Mouse (Mus musculus) heart, postnatal 0 days (tissue): ENCODE results near the gene Mtfp1. TPM values are rescaled to one million over a fixed set of nuclear protein-coding genes. Genes with fewer than 3 reads are reported as not detected.

Experiments
- ATAC-seq: fragments of 200-750 bp; cut with Nextera tagmentation; 2 replicates; pipeline ENCODE4 v1.8.0; 2017; ENCODE audit warnings: low read depth, moderate number of reproducible peaks, moderate library complexity; ENCODE audit not compliant: insufficient read depth
- DNase-seq: peaks from one replicate; pipeline ENCODE4 v3.0.0-alpha.2; 2016; ENCODE audit warnings: low spot score
- H3K27ac ChIP-seq: fragments of 300-500 bp; sonication (generic); 2 replicates; pipeline ENCODE4 v1.5.1; 2014; ENCODE audit warnings: low read depth, mild to moderate bottlenecking
- H3K27me3 ChIP-seq: fragments of 300-500 bp; sonication (generic); 2 replicates; pipeline ENCODE4 v1.6.1; 2014; ENCODE audit warnings: low read length, mixed read lengths; ENCODE audit not compliant: control insufficient read depth, insufficient read depth
- H3K36me3 ChIP-seq: fragments of 300-500 bp; sonication (generic); replicated peaks from 2 replicates; pipeline ENCODE4 v1.6.1; 2014; ENCODE audit warnings: low read length, mixed read lengths; ENCODE audit not compliant: control insufficient read depth, insufficient read depth
- H3K4me1 ChIP-seq: fragments of 300-500 bp; sonication (generic); 2 replicates; pipeline ENCODE4 v1.6.1; 2014; ENCODE audit warnings: antibody characterized with exemption; ENCODE audit not compliant: control insufficient read depth, insufficient read depth
- H3K4me2 ChIP-seq: fragments of 300-500 bp; sonication (generic); 2 replicates; pipeline ENCODE4 v1.6.1; 2014; ENCODE audit warnings: low read depth, mild to moderate bottlenecking, low read length, moderate library complexity
- H3K4me3 ChIP-seq: fragments of 300-500 bp; sonication (generic); 2 replicates; pipeline ENCODE4 v1.5.1; 2014; ENCODE audit warnings: low read depth, low read length
- H3K9ac ChIP-seq: fragments of 300-500 bp; sonication (generic); replicated peaks from 2 replicates; pipeline ENCODE4 v1.6.1; 2014; ENCODE audit warnings: low read depth, low read length, mixed read lengths
- H3K9me3 ChIP-seq: fragments of 300-500 bp; sonication (generic); replicated peaks from 2 replicates; pipeline ENCODE4 v1.6.1; 2016; ENCODE audit warnings: low read length; ENCODE audit not compliant: control insufficient read depth
- CTCF ChIP-seq: IDR thresholded peaks from 2 replicates; pipeline ENCODE4 v1.5.1; 2016; ENCODE audit warnings: antibody characterized with exemption, control low read depth, low read depth
- EP300 ChIP-seq: IDR thresholded peaks from 2 replicates; pipeline ENCODE4 v1.6.1; 2016; ENCODE audit warnings: antibody characterized with exemption, low read depth
- WGBS: fragments of 180-500 bp; shearing (Covaris S2); extraction: QIAGEN DNeasy Blood & Tissue Kit; methylation state at CpG from one replicate; pipeline ENCODE4 v1.1.7; 2014; 5-methylcytosine and 5-hydroxymethylcytosine counted together
- polyA plus RNA-seq: library from polyadenylated mRNA; unstranded; fragments of >200 nt; fragmentation: Nextera tagmentation; extraction: Ambion mirVana; gene quantifications from 2 replicates; pipeline ENCODE4 v1.2.1, GENCODE M21; 2015
- total RNA-seq: library from RNA; depleted of rRNA; stranded (reverse); fragments of >200 nt; gene quantifications from 2 replicates; pipeline ENCODE4 v1.2.3, GENCODE M21; 2014; ENCODE audit warnings: low replicate concordance

Mtfp1 gene
- total and polyA plus RNA-seq, 2 experiments from 2014 or later = 57.8 to 64.0 TPM

- WGBS = 64% methylated on average over 8 of the region's 8 CpGs
- Histone ChIP-seq H3K9ac (no peak overlapping the region), H3K27ac (no peak overlapping the region), H3K4me1 (peaks cover 12% of the 10 kb centered on the region), H3K9me3 (no peaks in the 10 kb centered on the region), H3K36me3 (peaks cover 1% of the 10 kb centered on the region; the same call in 1 of the 2 replicates), H3K27me3 (no peaks in the 10 kb centered on the region), H3K4me3 (no peak overlapping the region), H3K4me2 (no peak overlapping the region)
- TF ChIP-seq EP300 (no peak), CTCF (no peak)
- ATAC-seq = no peak
- no peak for DNase-seq
Measured at GRCm38 (mm10) chr11:4098120-4098519, 2.9 kb upstream of the Mtfp1 start.

- H3K4me2 ChIP-seq = peak overlapping the region; percentile 67
- TF ChIP-seq EP300 (no peak), CTCF (no peak)
- H3K4me1 ChIP-seq = peaks cover 12% of the 10 kb centered on the region
- 0 out of 2 replicates have a peak, but pooled peaks have one; percentile 0 for ATAC-seq
- H3K27me3 ChIP-seq = no peaks in the 10 kb centered on the region
- H3K36me3 ChIP-seq = peaks cover 7% of the 10 kb centered on the region
- H3K9ac ChIP-seq = peak overlapping the region; percentile 54
- no peak for DNase-seq
- peak overlapping the region; percentile 88 for H3K27ac ChIP-seq
- no peaks in the 10 kb centered on the region for H3K9me3 ChIP-seq
- peak overlapping the region; percentile 59 for H3K4me3 ChIP-seq
- 35% methylated on average over 10 of the region's 10 CpGs for WGBS
Measured at GRCm38 (mm10) chr11:4097091-4097621, 1.9 kb upstream of the Mtfp1 start.

- Histone ChIP-seq H3K4me2 (peak overlapping the region; percentile 71), H3K9me3 (peaks cover under 1% of the 10 kb centered on the region; the same call in 1 of the 2 replicates), H3K27ac (peak overlapping the region; percentile 89), H3K4me1 (peaks cover 12% of the 10 kb centered on the region), H3K9ac (peak overlapping the region; percentile 54), H3K27me3 (no peaks in the 10 kb centered on the region), H3K36me3 (peaks cover 15% of the 10 kb centered on the region), H3K4me3 (peak overlapping the region; percentile 59)
- DNase-seq (peak; percentile 99), ATAC-seq (peak; percentile 96)
- TF ChIP-seq EP300 (no peak), CTCF (no peak)
- WGBS = 3% methylated on average over 45 of the region's 45 CpGs
Measured at GRCm38 (mm10) chr11:4096054-4096984, 1.1 kb upstream of the Mtfp1 start.

- H3K36me3 ChIP-seq = peaks cover 20% of the 10 kb centered on the region
- 8% methylated on average over 23 of the region's 24 CpGs for WGBS
- H3K9ac ChIP-seq = peak overlapping the region; percentile 59
- H3K4me3 ChIP-seq = peak overlapping the region; percentile 59
- peak overlapping the region; percentile 89 for H3K27ac ChIP-seq
- peaks cover 12% of the 10 kb centered on the region for H3K4me1 ChIP-seq
- TF ChIP-seq CTCF (peak; percentile 72), EP300 (no peak)
- DNase-seq (peak; percentile 52), ATAC-seq (no peak)
- peak overlapping the region; percentile 71 for H3K4me2 ChIP-seq
- H3K9me3 ChIP-seq = peaks cover 8% of the 10 kb centered on the region
- H3K27me3 ChIP-seq = no peaks in the 10 kb centered on the region
Measured at GRCm38 (mm10) chr11:4094378-4095170, 671 bp downstream of the Mtfp1 start.

GRCm38 (mm10) chr11:4093459-4094377 lies 1.5 kb downstream of the Mtfp1 start:
- Histone ChIP-seq H3K9ac (no peak overlapping the region), H3K4me3 (no peak overlapping the region), H3K27me3 (no peaks in the 10 kb centered on the region), H3K36me3 (peaks cover 20% of the 10 kb centered on the region), H3K4me2 (peak overlapping the region; percentile 71; the same call in 1 of the 2 replicates), H3K9me3 (peaks cover 8% of the 10 kb centered on the region), H3K27ac (no peak overlapping the region), H3K4me1 (peaks cover 12% of the 10 kb centered on the region)
- ATAC-seq (no peak), DNase-seq (no peak)
- no peak for TF ChIP-seq EP300
- TF ChIP-seq CTCF = no peak
- 71% methylated on average over 18 of the region's 18 CpGs for WGBS
